Mouse (Mus musculus): ENCODE results near the gene Ptpn4.

GRCm38 (mm10) chr1:119807707-119808106, 29.7 kb downstream of the Ptpn4 start:
- no peak for TF ChIP-seq CTCF (IDR thresholded peaks at IDR 0.05; ENCODE audit: borderline replicate concordance, extremely low read depth, insufficient read depth, insufficient read length)
- no peak for TF ChIP-seq POLR2A (IDR thresholded peaks at IDR 0.05; ENCODE audit: borderline replicate concordance, extremely low read depth, insufficient read depth, insufficient read length, poor library complexity, severe bottlenecking)

Measured in brain, embryonic 14.5 days (tissue).